Mouse (Mus musculus) lung, adult 10 weeks (tissue): Measurements from ENCODE around the gene Celsr1. TPM values are rescaled to one million over a fixed set of nuclear protein-coding genes. Genes with fewer than 3 reads are reported as not detected.

ENCODE experiments used
- polyA plus RNA-seq: library from polyadenylated mRNA; stranded (reverse); fragments of 350-450 nt; fragmentation: Illumina TruSeq; extraction: RNeasy Lipid Tissue Mini Kit (QIAGEN cat#74804); gene quantifications from one replicate; pipeline ENCODE4 v1.2.3, GENCODE M21; 2014; ENCODE audit warnings: low read depth, low replicate concordance; ENCODE audit not compliant: insufficient read depth

Celsr1 gene
- polyA plus RNA-seq: 3.8 TPM

GRCm38 (mm10) chr15:86033191-86033841, at the start of gene Celsr1:
Gene Celsr1 (minus strand): TSS chr15:86033777.

GRCm38 (mm10) chr15:86057413-86057812, 23.8 kb upstream of the Celsr1 start, which contains the start of gene Gramd4:
Gene Gramd4 (plus strand): TSS chr15:86057695.

GRCm38 (mm10) chr15:85878848-85879497, 154.6 kb downstream of the Celsr1 start, which contains the start of gene Trmu:
Gene Trmu (plus strand): TSS chr15:85879312.

GRCm38 (mm10) chr15:85859490-85860031, 174.0 kb downstream of the Celsr1 start, which contains the start of gene Gtse1:
Gene Gtse1 (plus strand): TSS chr15:85859745.

Other genes with a start within 250 kb of the Celsr1 start
- 34.2 TPM for gene Cdpf1, start 222.1 kb downstream of the Celsr1 start, polyA plus RNA-seq
- 0.09 TPM for gene Pkdrej, start 212.0 kb downstream of the Celsr1 start, polyA plus RNA-seq
- 11.1 TPM for gene Ttc38, start 201.5 kb downstream of the Celsr1 start, polyA plus RNA-seq
- 0.53 TPM for gene Gtse1, start 174.0 kb downstream of the Celsr1 start, polyA plus RNA-seq
- gene Trmu, start 154.5 kb downstream of the Celsr1 start, polyA plus RNA-seq: 11.9 TPM
- gene Gramd4, start 23.9 kb upstream of the Celsr1 start, polyA plus RNA-seq: 11.9 TPM
- gene Cerk, start 152.4 kb upstream of the Celsr1 start, polyA plus RNA-seq: 18.7 TPM
- 15.9 TPM for gene Tbc1d22a, start 180.7 kb upstream of the Celsr1 start, polyA plus RNA-seq